Mouse (Mus musculus): ENCODE data around the gene Pnn.
A peak's percentile ranks its signal among the peaks of the same experiment; 100 is the strongest.
"Not testable (repeated sequence)": the region's sequence is repeated elsewhere in the genome, so short reads cannot be mapped to it uniquely, and the experiment has no call there.

Gene Pnn

DNA sequence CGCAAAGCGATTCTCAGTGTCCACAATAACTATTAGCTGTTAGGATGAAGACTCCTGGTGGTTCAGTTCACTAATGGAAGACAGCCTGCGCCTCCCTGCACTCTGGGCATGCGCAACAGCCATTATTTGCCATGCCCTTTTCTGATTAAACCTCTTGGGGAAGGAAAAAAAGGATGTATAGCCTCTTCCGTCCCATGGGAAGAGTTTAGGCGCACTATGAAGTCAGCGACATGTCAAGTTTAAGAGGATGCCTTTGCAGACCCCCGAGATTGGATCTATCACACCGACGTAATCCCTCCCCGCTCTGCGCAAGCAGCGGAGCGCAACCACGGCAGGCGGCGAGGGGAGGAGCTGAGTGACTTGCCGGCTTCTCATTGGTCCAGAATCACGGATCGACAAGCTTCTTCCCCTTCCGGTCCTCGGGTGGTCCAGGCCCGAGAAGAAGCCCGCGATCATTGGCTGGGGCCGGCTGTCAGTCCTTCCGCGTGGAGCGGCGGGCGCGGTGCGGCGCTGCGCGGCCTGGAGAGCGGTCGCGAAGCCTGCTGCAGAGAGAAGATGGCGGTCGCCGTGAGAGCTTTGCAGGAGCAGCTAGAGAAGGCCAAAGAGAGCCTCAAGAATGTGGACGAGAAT lies at the start of gene Pnn:
TSS of gene Pnn (plus strand) at position 437 of the 630 bp plus-strand sequence.
- DNase-seq = peak; percentile 96

DNA sequence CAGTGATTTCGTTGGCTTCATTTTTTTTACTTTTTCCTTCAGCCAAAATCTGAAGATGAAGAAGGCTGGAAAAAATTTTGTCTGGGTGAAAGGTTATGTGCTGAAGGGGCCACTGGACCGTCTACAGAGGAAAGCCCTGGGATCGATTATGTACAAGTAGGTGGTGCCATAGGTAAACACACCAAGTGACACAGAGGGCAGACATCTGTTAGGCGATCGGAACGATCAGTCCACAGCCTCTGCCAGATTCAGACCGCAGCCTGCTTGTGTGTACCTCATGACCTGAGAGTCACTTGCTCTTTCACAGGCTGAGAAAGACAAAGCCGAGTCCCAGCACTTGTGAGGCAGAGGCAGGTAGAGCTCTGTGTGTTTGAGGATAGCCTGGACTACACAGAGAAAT lies 48.7 kb upstream of the Pnn start:
- no peak for DNase-seq

DNA sequence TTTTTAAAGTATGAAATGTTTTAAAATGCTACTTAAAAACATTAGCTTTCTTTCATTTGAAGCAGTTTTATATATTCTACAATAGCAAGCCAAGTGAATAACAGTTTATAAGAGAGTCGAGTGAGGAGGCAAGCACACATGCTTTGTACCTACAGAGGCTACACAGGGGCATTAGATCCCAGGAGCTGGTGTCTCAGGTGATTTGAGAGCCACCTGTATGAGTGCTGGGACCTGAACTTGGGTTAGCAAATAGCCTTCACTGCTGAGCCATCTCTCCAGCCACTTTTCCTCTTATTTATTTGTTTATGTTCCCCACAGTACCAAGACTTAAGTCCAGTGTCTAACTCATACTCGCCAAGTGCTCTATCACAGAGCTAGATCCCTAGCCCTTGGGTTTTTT lies 46.8 kb upstream of the Pnn start:
- no peak for DNase-seq

DNA sequence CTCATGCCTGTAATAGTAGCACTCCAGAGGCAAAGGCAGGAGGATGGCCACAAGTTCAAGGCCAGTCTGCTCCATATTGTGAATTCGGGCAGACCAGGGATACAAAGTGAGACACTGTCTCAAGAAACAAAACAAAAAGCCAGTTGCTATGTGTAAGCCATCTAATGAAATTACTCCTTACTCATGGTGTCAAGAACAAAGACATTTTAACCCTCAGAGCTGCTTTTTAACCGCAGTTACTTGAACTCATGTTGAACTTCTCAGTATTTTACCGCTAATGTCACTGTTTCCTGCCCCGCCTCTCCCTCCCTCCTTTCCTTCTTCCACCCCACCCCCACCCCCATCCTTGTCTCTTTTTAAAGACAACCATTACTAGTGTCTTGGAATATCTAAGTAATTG lies 45.4 kb upstream of the Pnn start:
- no peak for DNase-seq

DNA sequence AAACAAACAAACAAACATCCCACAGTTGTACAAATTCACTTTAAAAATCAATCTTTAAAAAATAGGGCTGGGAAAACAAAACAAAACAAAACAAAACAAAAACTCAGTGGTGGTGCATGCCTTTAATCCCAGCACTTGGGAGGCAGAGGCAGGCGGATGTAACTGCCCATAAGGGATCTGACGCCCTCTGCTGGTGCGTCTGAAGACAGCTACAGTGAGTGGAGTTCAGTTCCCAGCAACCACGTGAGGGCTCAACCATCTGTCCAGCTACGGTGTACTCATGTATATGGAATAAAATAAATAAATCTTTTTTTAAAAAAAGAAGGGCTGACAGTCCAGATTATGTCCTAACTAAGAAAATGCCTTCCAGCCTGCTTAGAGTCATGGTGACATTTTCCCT lies 34.6 kb upstream of the Pnn start:
- no peak for DNase-seq

DNA sequence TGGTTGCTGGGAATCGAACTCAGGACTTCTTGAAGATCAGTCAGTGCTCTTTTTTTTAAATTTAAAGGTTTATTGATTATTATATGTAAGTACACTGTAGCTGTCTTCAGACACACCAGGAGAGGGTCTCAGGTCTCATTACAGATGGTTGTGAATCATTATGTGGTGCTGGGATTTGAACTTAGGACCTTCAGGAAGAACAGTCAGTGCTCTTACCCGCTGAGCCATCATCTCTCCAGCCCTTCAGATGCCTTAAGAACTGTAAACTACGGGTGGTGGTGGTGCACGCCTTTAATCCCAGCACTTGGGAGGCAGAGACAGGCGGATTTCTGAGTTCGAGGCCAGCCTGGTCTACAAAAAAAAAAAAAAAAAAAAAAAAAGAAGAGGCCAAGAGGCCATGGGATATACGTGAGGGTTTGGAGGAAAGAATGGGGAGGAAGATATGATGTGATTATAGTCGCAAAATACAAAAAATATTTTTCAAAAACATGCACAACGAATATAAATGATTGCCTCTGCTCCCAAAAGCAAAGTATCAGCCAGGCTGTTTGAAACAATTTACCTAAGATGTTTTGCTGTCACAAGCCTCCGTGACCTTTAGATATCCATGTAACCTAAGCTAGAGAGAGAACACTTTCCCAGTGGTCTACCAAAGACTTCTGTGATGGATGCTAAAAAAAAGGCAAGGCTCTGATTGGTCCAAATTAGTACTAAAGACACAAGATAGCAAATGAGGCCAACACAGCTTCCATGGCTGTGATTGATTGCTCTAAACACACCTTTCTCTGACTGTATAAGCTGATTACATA lies 27.3 kb upstream of the Pnn start:
- DNase-seq = no peak

DNA sequence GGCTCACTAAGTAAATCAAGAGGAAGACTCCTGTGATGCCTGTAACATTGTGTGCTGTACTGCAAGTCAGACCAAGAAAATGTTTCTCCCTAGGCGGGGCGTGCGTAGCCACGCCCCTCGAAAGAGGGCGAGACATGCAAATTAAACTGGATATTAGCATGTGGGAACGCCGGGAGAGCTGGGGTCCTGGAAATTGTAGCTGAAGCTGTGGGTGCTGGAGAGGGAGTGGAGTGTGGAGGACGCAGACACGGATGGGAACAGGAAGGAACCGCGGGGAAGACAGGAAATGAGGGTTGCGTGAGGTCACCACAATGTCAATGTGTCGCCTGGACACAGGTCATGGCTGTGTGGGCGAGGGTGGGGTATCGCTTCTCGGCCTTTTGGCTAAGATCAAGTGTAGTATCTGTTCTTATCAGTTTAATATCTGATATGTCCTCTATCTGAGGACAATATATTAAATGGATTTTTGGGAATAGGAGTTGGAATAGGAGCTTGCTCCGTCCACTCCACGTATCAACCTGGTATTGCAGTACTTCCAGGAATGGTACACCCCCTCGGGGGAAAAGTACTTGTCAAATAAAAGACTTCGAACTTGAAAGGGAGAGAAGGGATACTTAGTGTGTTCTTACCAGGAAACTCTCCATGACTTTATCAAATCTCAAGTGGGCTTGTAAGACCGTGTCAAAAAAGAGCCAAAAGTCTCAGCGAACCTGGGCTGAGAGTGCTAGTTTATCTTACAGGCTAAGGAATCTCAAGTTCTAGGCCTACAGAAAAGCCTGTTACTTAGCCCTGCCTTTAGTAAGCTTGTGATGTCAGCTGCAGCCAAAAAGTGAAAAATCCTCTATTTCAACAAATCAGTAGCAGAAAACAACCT lies 26.5 kb upstream of the Pnn start:
- DNase-seq = no peak

DNA sequence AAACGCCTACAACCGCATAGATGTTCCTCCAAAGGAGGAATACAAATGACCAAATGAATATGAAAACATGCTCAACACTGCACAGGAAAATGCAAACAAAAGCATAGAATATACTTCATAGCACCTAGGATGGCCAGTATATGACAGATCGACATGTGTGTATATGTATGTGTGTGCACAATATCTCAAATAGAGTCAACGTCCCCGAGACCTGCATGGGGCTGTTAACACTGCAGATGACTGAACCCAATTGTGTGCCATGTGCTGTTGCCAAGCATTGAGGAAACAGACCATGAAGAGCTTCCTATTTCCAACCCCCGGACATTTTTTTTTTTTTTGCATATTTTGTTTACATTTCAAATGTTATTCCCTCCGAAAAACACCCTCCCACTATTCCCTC lies 25.8 kb upstream of the Pnn start:
- DNase-seq = no peak

DNA sequence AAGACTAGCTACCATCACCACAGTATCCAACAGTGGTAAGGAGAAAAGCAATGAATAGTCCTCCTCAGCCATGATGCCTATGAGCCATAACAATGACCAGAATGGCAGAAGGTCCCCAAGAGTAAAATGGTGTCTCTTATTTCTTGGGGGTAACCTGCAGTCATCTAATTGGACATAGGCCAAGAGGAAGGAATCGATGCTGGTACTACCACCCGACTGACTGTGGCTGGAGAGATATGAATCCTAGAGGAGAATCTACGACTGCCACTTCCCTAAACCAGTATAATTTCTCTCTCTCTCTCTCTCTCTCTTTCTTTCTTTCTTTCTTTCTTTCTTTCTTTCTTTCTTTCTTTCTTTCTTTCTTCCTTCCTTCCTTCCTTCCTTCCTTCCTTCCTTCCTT lies 14.2 kb upstream of the Pnn start:
- no peak for DNase-seq

DNA sequence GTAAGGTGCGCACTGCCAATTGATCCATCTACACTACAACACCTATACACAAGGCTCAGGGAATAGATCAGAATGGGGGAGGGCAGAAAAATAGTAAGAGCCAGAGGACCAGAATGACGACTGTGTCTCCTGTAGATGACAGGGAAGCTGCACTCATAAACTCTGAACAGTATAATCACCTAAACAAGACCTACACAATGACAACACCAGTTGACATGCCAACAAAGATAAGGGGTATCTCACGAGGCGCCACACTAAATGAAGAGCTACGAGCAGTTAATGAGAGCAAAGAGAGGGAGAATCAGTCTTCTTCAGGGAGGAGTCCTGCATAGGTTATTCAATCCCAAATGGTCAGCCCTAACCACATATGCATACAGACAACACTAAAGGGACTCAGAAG lies 13.5 kb upstream of the Pnn start:
- DNase-seq = no peak

DNA sequence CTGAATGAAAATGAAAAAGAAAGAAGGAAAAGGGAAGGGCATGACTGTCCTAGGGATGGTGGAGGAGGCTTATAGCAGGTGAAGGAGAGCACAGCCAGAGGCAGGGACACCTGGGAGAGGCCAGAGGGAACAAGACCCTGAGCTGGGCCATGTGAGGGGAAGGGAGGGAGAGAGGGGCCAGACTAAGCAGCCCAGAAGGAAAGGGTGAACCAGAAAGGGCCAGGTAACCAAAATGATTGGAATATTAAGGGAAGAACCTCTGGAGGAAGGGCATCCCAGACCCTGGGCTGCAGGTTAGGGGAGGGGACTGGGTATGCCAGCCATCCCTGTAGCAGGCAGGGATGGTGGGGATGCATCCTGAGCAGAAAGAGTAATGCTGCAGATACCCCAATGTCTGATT lies 12.7 kb upstream of the Pnn start:
- no peak for DNase-seq

DNA sequence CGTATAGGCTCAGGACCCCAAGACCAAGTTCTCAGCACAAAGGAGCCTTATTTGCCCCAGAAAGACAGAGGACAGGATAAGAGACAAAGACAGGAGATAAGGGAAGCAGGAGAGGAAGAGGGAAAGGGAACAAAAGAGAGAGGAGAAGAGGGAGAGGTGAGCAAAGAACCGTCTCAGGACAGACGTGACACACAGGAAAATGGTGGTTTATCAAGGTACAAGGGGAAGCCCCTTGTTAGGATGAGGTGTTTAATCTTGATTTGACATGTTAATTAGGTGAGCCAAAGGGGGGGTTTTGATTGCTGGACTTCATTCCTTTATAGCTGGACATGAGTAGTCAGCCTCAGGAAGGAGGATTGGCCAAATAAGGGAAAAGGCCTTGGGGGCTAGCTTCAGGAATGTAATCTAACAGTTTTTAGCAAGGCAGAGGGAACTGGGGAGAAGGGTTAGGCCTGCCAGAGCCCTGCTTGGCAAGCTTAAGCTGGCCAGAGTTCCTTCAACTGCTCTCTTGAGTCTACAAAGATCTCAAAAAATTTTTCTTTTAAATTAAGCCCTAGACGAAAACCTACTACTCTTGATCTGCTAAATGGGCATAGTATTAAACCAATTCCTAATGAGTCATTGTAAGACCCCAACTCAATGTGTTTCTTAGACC lies 11.4 kb upstream of the Pnn start:
- DNase-seq = no peak

DNA sequence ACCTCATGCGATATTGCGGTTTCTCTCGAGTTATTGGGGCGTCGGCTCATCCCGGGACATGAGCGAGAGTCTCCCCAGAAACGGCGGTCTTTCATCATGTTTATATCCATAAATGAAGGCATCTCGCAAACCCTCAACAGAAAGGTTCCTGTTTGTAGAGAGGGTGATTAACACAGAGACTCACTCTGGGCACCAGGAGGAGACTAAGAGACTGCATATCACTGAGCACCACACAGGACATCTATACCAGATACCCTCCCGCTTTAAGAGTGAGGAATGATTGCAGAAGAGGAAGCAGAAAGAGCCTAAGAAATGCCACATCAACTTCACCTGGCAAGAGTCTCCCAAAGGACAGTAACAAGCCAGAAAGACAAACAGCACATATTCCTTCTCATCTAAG lies 10.5 kb upstream of the Pnn start:
- DNase-seq = no peak

DNA sequence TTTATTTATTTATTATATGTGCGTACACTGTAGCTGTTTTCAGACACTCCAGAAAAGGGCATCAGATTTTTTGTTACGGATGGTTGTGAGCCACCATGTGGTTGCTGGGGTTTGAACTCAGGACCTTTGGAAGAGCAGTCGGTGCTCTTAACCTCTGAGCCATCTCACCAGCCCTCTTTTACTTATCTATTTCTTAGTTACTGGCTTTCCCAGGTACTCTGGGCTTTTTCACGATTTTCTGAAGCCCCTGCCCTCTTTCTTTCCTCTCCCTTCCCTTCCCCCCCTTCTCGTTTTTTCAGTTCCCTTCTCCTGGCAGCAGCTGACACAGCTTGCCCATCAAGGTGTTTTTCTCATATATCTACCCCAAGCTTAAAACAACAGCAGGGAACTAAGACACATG lies 8.4 kb upstream of the Pnn start:
- DNase-seq = not testable (repeated sequence)

DNA sequence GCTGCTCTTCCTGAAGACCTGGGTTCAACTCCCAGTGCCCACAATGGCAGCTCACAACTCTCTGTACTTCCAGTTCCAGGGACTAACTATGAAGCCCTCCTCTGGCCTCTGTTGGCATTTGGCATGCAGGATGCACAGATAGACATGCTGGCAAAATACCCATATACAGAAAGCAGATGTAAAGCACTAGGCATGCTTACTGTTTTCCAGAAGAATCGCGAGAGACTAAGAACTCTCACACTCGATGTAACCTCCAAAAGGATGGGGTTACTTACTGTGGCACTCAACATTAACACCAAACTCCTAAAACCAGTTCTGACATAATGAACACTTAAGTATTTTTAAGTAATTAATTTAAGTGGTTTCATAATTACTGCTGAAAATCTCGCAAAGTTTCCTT lies 6.4 kb upstream of the Pnn start:
- DNase-seq = no peak

DNA sequence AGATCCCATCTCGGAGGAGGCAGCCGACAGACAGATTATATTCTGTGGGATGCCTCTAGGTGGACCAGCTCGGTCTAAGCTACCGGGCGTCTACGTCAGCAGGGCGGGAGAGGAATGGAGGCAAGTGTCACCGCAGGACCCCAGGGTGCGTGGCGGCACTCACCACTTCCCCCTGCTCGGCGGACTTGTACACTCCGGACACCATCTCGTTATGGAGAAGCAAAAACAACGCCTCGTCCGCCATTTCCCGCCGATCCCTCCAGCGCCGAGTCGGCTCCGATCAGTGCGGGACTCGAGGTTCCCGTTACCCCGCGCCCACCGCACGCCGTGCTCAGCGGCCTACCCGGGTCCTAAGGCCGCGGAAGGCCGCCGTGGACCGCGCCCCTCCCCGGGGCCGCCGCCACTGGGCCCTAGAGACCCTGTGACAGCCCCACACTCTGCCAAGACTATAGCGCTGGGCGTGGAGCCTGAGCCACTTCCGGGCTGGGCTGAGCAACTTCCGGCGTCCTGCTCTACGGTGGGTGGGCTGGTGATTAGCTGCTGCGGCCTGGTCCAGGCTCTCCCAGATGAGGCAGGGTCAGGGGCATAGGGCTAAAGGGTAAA lies 5.6 kb upstream of the Pnn start, which contains the start of gene Trappc6b:
TSS of gene Trappc6b (minus strand) at position 480 of the 603 bp plus-strand sequence.
- peak; percentile 68 for DNase-seq

DNA sequence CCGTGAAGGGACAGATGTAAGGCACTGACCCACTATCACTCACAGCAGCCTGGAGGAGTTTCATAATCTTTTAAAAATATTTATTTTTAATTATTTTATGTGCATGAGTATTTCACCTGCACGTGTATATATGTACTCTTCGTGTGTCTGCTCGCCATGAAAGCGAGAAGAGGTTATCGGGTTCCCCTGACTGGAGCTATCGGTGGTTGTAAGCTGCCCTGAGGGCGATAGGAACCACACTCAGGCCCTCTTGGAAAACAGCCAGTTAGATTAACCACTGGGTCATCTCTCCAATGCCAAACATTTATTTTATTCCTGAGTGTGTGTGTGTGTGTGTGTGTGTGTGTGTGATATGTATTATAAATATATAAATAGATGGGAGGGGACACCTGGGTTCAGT lies 1.8 kb upstream of the Pnn start:
- DNase-seq = no peak

DNA sequence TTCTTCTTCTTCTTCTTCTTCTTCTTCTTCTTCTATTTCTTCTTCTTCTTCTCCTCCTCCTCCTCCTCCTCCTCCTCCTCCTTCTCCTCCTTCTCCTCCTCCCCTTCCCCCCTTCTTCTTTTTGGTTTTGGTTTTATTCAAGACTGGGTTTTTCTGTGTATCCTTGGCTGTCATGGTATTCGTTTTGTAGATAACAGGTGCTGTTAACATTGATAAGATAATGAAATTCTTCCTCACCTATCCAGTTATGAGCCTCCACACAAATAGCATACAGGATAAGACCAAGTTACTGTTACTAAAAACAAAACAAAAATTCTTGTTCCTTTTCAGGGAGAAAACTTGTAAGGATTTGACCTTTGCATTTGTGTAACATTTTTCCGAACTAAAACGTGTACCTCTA lies 908 bp upstream of the Pnn start:
- no peak for DNase-seq

DNA sequence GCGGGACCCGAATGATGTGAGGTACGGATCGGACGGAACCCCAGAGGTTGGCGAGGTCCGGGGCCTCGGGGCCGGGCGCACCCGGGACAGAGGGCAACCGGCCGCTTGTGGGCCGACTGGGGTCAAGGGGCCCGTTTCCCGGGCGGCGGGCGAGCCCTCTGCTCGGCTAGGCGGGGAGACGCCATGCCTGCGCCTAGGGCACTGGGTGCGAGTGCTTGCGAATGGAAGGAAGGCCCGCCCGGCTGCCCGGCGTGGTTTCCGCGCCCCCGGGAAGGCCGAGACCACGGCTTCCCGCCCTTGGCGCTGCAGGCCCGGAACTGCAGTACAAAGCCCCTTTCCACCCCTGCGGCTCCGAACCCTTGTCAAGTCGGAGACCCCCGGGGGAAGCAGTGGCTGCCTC lies 411 bp downstream of the Pnn start:
- DNase-seq = no peak

DNA sequence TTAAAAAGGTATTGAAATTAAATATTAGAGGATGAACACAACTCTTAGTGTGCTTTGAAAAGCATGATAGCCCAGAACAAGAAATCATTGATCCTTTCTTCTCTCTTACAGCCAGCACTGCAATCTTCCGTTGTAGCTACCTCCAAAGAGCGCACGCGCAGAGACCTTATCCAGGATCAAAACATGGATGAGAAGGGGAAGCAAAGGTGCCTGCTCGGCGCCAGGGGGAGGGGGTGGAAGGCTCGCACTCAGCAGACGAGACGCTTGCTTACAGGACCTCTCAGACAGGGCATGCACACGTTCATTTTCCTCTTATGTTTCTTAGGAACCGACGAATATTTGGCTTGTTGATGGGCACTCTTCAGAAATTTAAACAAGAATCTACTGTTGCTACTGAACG lies 2.1 kb downstream of the Pnn start:
- no peak for DNase-seq

DNA sequence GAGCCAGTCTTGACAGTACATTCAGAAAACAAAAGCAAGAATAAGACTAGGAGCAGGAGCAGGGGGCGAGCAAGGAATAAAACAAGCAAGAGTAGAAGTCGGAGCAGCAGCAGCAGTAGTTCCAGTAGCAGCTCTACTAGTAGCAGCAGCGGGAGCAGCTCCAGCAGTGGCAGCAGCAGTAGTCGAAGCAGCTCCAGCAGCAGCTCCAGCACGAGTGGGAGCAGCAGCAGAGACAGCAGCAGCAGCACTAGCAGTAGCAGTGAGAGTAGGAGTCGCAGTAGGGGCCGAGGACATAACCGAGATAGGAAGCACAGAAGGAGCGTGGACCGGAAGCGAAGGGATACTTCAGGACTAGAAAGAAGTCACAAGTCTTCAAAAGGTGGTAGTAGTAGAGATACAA lies 5.6 kb downstream of the Pnn start:
- no peak for DNase-seq

DNA sequence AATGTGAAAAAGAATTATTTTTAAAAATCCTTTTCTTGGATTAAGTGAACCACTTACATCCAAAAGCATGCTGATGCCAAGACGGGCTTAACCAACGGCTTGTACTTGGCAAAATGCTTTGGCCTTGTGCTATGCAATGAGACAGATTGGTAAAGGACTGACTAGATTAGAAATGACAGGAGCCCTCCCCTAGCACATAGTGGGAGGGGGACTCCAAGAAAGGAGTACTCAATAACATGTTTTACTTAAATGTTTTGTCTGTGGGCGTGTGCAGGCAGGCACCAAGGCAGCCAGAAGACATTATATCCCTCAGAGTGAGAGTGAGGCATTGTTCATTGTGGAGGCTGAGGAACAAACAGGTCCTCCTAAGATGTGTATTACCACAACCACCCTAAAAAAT lies 7.4 kb downstream of the Pnn start:
- DNase-seq = no peak

DNA sequence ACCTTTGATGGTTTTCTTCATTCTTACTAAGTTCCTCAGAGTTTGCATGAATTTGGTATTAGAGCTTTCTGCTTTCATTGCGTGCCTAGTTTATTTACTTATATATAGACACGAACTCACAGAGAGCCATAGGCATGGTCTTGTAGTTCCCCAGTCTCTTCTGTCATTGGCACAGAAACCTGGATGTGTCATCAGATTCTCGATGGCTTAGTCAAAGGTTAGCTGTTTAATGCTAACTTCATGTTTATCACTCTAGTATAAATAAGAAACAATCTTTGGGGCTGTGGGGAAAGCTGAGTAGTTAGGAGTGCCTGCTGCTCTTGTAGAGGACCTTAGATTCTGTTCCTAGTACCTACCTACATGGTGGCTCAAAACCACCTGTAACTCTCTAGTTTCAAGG lies 10.3 kb downstream of the Pnn start:
- DNase-seq = no peak

All from cerebellum, adult 11 months (tissue).